Mouse (Mus musculus): ENCODE measurements at regions not wholly inside any gene's neighbourhood (a gene's known extent, or its start where the extent isn't known, plus 50 kb on each side); places are given as distances from the start of the nearest gene placed in this dataset.
A peak's percentile ranks its signal among the peaks of the same experiment; 100 is the strongest.

- Histone ChIP-seq H3K36me3 (ENCODE audit: control insufficient read depth, insufficient read depth, low read length) (no peaks in the 10 kb centered on the region), H3K27ac (ENCODE audit: low read length) (no peak overlapping the region), H3K4me1 (ENCODE audit: control insufficient read depth, insufficient read depth, low read length) (peaks cover 21% of the 10 kb centered on the region), H3K4me3 (ENCODE audit: low read depth, low read length) (no peak overlapping the region), H3K4me2 (replicated peaks; ENCODE audit: low read depth, low read length) (no peak overlapping the region), H3K27me3 (ENCODE audit: control insufficient read depth, insufficient read depth, low read length) (no peaks in the 10 kb centered on the region), H3K9me3 (ENCODE audit: control insufficient read depth, low read depth, low read length) (no peaks in the 10 kb centered on the region), H3K9ac (replicated peaks; ENCODE audit: low read depth, low read length) (no peak overlapping the region)
- ATAC-seq (ENCODE audit: insufficient number of reproducible peaks, insufficient read depth, low FRiP score, low read depth) = no peak
- 55% methylated on average over 10 of the region's 10 CpGs for WGBS
Observed at GRCm38 (mm10) chr6:50818891-50819541, 164.8 kb upstream of the Npvf start.

- peak overlapping the region; percentile 10; the same call in 1 of the 2 replicates for H3K27ac ChIP-seq (ENCODE audit: low read length)
- H3K36me3 ChIP-seq (ENCODE audit: control insufficient read depth, insufficient read depth, low read length) = no peaks in the 10 kb centered on the region
- ATAC-seq (ENCODE audit: insufficient number of reproducible peaks, insufficient read depth, low FRiP score, low read depth) = no peak
- no peak overlapping the region for H3K4me2 ChIP-seq (replicated peaks; ENCODE audit: low read depth, low read length)
- WGBS = 54% methylated on average over 12 of the region's 12 CpGs
- H3K27me3 ChIP-seq (ENCODE audit: control insufficient read depth, insufficient read depth, low read length) = no peaks in the 10 kb centered on the region
- H3K9ac ChIP-seq (replicated peaks; ENCODE audit: low read depth, low read length) = no peak overlapping the region
- peaks cover 21% of the 10 kb centered on the region for H3K4me1 ChIP-seq (ENCODE audit: control insufficient read depth, insufficient read depth, low read length)
- H3K4me3 ChIP-seq (ENCODE audit: low read depth, low read length) = no peak overlapping the region
- H3K9me3 ChIP-seq (ENCODE audit: control insufficient read depth, low read depth, low read length) = no peaks in the 10 kb centered on the region
Observed at GRCm38 (mm10) chr6:50821401-50822235, 167.4 kb upstream of the Npvf start.

GRCm38 (mm10) chr6:50822236-50823151 is 168.3 kb upstream of the Npvf start:
- no peak overlapping the region for H3K4me3 ChIP-seq (ENCODE audit: low read depth, low read length)
- WGBS = 49% methylated on average over 18 of the region's 18 CpGs
- no peak overlapping the region for H3K4me2 ChIP-seq (replicated peaks; ENCODE audit: low read depth, low read length)
- no peak overlapping the region for H3K27ac ChIP-seq (ENCODE audit: low read length)
- H3K4me1 ChIP-seq (ENCODE audit: control insufficient read depth, insufficient read depth, low read length) = peaks cover 20% of the 10 kb centered on the region
- no peak for ATAC-seq (ENCODE audit: insufficient number of reproducible peaks, insufficient read depth, low FRiP score, low read depth)
- no peak overlapping the region for H3K9ac ChIP-seq (replicated peaks; ENCODE audit: low read depth, low read length)
- H3K27me3 ChIP-seq (ENCODE audit: control insufficient read depth, insufficient read depth, low read length) = no peaks in the 10 kb centered on the region
- no peaks in the 10 kb centered on the region for H3K36me3 ChIP-seq (ENCODE audit: control insufficient read depth, insufficient read depth, low read length)
- H3K9me3 ChIP-seq (ENCODE audit: control insufficient read depth, low read depth, low read length) = 0 out of 2 replicates have a peak, but pooled peaks cover under 1% of the 10 kb centered on the region

DNA sequence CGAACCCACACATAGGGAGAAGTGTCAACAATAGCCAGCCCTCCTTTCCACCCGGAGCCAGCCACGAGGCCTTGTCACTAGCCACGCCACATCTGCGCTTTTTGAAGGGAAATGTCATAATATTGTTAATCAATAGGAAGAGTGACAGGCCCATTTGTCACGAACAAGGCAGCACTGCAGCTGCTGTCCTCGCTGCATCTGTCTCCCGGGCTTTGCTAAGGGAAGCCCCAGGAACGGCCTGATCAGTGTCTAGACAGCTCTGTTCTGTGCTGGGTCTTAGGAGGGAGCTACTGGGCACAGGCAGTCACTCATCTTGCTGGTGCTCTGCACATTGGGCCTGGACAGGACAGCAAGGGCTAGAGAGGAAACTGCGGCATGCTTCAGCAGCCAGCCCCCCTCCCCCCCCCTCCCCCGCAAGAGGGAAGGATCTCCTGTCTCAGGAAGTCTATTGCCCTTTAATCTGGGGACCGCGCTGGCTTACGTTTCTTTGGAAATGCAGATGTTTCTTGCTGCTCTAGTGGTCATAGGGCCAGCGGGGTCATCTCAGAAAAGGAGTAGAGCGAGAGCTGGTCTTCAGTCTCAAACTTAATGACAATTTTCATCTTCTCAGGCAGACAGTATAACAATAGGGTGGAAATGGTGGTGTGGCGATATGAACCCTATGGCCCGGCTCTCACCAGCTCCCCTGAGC is 169.1 kb upstream of the Npvf start:
- no peak overlapping the region for H3K9ac ChIP-seq (replicated peaks; ENCODE audit: low read depth, low read length)
- no peak overlapping the region for H3K4me3 ChIP-seq (ENCODE audit: low read depth, low read length)

GRCm38 (mm10) chr6:50824466-50824865 is 170.2 kb upstream of the Npvf start:
- no peak overlapping the region for H3K27ac ChIP-seq (ENCODE audit: low read length)
- ATAC-seq (ENCODE audit: insufficient number of reproducible peaks, insufficient read depth, low FRiP score, low read depth) = no peak
- H3K9ac ChIP-seq (replicated peaks; ENCODE audit: low read depth, low read length) = no peak overlapping the region
- WGBS = 72% methylated on average over 4 of the region's 4 CpGs
- H3K9me3 ChIP-seq (ENCODE audit: control insufficient read depth, low read depth, low read length) = peaks cover 5% of the 10 kb centered on the region; the same call in 1 of the 2 replicates
- H3K36me3 ChIP-seq (ENCODE audit: control insufficient read depth, insufficient read depth, low read length) = no peaks in the 10 kb centered on the region
- peaks cover 9% of the 10 kb centered on the region for H3K4me1 ChIP-seq (ENCODE audit: control insufficient read depth, insufficient read depth, low read length)
- H3K27me3 ChIP-seq (ENCODE audit: control insufficient read depth, insufficient read depth, low read length) = no peaks in the 10 kb centered on the region
- H3K4me3 ChIP-seq (ENCODE audit: low read depth, low read length) = no peak overlapping the region
- H3K4me2 ChIP-seq (replicated peaks; ENCODE audit: low read depth, low read length) = no peak overlapping the region

More for the DNA sequence above, 169.1 kb upstream of the Npvf start:
- Histone ChIP-seq H3K4me1 (ENCODE audit: control insufficient read depth, insufficient read depth, low read length) (peaks cover 15% of the 10 kb centered on the region), H3K27ac (ENCODE audit: low read length) (peak overlapping the region; percentile 48; the same call in 1 of the 2 replicates), H3K27me3 (ENCODE audit: control insufficient read depth, insufficient read depth, low read length) (no peaks in the 10 kb centered on the region), H3K4me2 (replicated peaks; ENCODE audit: low read depth, low read length) (no peak overlapping the region), H3K9me3 (ENCODE audit: control insufficient read depth, low read depth, low read length) (peaks cover 5% of the 10 kb centered on the region; the same call in 1 of the 2 replicates), H3K36me3 (ENCODE audit: control insufficient read depth, insufficient read depth, low read length) (no peaks in the 10 kb centered on the region)
- WGBS = 26% methylated on average over 18 of the region's 18 CpGs
- ATAC-seq (ENCODE audit: insufficient number of reproducible peaks, insufficient read depth, low FRiP score, low read depth) = no peak

- 44% methylated on average over 5 of the region's 5 CpGs for WGBS
Observed at GRCm38 (mm10) chr6:50831725-50832124, 177.5 kb upstream of the Npvf start.

GRCm38 (mm10) chr6:50835997-50836625 is 181.9 kb upstream of the Npvf start:
- no peak overlapping the region for H3K4me2 ChIP-seq (replicated peaks; ENCODE audit: low read depth, low read length)
- H3K27me3 ChIP-seq (ENCODE audit: control insufficient read depth, insufficient read depth, low read length) = no peaks in the 10 kb centered on the region
- WGBS = 79% methylated on average over 6 of the region's 6 CpGs
- no peaks in the 10 kb centered on the region for H3K4me1 ChIP-seq (ENCODE audit: control insufficient read depth, insufficient read depth, low read length)
- H3K27ac ChIP-seq (ENCODE audit: low read length) = no peak overlapping the region
- no peak for ATAC-seq (ENCODE audit: insufficient number of reproducible peaks, insufficient read depth, low FRiP score, low read depth)
- no peak overlapping the region for H3K4me3 ChIP-seq (ENCODE audit: low read depth, low read length)
- H3K9me3 ChIP-seq (ENCODE audit: control insufficient read depth, low read depth, low read length) = no peaks in the 10 kb centered on the region
- H3K36me3 ChIP-seq (ENCODE audit: control insufficient read depth, insufficient read depth, low read length) = no peaks in the 10 kb centered on the region
- no peak overlapping the region for H3K9ac ChIP-seq (replicated peaks; ENCODE audit: low read depth, low read length)

More at GRCm38 (mm10) chr6:50831725-50832124, 177.5 kb upstream of the Npvf start:
- Histone ChIP-seq H3K4me1 (ENCODE audit: control insufficient read depth, insufficient read depth, low read length) (no peaks in the 10 kb centered on the region), H3K27me3 (ENCODE audit: control insufficient read depth, insufficient read depth, low read length) (no peaks in the 10 kb centered on the region), H3K4me3 (ENCODE audit: low read depth, low read length) (no peak overlapping the region), H3K27ac (ENCODE audit: low read length) (no peak overlapping the region), H3K9ac (replicated peaks; ENCODE audit: low read depth, low read length) (no peak overlapping the region), H3K4me2 (replicated peaks; ENCODE audit: low read depth, low read length) (no peak overlapping the region), H3K9me3 (ENCODE audit: control insufficient read depth, low read depth, low read length) (peaks cover 5% of the 10 kb centered on the region; the same call in 1 of the 2 replicates), H3K36me3 (ENCODE audit: control insufficient read depth, insufficient read depth, low read length) (no peaks in the 10 kb centered on the region)
- ATAC-seq (ENCODE audit: insufficient number of reproducible peaks, insufficient read depth, low FRiP score, low read depth) = no peak

Measured in stomach, embryonic 14.5 days (tissue).